Mouse (Mus musculus): Measurements from ENCODE around the gene Sarnp. TPM values are rescaled to one million over a fixed set of nuclear protein-coding genes. Genes with fewer than 3 reads are reported as not detected.
A peak's percentile ranks its signal among the peaks of the same experiment; 100 is the strongest.

Sarnp gene
- total RNA-seq, 2 experiments from 2014 or later: 35.6 to 39.7 TPM

DNA sequence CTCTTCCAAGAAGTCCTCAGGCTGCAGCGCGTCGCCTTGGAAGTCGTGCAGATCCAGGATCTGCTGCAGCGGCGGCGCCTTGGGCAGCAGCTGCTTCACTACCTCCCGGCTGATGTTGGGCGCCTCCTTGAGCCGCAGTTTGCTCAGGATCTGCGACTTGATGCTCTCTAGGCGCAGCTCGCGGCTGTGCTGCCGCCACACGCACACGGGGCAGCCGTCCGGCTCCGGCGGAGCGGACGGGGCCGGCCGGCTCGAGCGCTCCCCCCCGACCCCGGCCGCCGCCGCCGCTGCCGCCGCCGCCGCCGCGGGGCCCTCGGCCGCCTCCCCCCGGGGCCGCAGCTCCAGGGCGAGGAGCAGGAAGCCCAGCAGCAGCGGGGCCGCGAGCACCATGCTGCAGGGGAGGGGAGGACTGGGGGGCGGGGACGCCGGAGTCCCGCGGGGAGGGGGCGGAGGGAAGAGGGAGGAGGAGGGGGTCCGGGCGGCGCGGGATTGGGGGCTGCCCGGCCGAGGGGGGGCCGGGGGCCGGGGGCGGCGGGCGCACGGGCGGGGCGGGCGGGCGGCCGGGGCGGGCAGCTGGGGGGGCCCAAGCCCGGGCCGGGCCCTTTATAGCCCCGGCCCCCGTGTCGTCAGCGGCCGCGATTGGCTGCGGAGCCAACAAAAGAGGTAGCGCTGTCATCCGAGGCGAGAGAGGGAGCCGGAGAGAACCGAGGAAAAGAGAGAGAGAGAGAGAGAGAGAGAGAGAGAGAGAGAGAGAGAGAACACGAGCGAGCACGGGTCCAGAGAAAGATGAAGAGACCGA lies 74.4 kb downstream of the Sarnp start, which contains the start of gene Gdf11:
Gene Gdf11 (minus strand): TSS at position 423 of the 799 bp plus-strand sequence.
- peak; percentile 60 to 67 for DNase-seq

DNA sequence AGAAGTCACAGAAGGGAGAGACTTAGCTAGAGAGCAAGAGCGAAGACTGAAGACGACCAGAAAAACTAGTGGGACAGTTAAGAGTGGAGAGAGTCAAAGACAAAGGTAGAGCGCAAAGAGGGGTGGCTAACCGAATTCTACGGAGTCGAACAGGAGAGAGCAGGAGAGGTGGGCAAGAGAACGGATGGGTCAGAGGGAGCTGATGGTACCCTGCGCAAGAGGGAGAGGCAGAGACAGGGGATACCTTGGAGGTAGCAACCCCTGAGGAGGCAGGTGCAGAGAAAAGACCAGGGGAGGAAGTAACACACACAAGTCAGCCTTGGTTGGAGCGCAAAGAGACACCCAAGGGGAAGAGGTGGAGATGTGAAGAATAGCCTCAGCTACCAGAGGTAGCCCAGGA lies 75.1 kb downstream of the Sarnp start:
- peak in 1 of 2 experiments; percentile 29 for DNase-seq

DNA sequence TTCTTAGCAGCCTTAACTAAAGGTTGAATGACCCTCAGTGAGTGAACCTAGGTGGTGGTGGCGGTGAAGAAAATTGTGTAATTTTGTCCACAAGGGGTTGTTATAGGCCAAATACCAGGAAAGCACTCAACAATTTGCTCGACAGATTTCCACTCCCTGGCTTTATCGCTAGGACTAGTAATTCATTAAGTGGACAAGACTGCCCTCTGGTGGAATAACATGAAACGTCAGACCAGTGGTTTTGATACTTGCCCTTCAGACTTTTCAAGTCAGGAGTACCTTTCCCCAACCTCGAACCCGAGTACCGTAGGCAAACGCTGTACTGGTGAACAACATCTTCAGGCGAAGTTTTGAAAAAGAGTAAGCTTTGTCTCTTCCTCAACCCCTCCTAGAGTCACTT lies 78.3 kb downstream of the Sarnp start:
- peak; percentile 77 to 92 for DNase-seq

DNA sequence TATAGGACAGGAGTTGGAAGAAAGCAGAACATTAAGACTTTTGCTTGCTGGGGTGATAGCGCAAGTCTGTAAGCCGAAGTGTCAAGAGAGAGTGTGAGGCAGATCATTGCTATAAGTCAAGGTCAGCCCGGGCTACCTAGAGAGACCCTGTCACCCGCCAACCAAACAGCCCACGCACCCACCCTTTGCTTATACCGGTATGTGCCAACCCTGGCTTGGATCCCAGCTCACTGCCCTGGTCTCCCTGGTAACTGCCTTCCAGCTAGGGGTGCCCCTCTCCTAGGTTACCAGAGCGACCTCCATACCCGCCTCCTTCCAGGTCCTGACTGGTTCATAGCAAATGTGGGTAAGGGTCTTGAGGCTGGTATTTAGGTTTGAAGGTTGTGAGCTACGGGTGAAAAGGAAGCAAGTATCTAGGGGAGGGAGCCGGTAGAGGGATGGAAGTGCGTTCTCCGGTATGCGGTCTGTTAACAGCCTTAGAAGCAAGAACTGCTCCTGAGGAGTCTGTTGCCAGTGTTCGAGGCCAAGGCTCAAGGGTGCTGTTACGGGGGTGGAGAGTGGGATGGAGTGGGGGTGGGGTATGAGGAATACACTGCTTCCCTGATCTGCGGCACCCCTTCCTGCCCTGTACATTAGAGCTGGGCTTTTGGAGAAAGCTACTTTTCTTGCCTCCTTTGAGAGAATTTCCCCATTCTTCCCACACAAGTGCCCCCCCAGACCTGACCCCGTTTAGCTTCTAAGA lies 79.0 kb downstream of the Sarnp start:
- DNase-seq: no peak

DNA sequence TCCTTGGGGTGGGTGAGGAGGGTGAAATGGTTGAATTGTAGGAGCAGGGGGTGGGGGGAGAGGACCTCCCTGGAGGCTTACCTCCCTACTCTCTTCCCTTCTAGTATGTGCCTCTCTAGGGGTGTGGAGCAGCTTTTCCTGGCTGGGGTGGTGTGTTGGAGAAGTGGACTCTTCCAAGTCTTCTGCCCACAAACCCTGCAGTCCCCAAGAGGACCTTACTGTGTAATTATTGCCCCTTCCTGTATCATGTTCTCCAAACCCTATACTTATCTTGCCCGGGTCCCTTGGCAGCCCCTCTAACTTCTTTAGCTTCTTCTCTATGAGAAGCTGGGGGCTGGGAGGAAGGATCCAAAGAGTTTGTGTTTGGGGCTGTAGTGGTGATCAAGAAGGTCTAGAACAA lies 79.7 kb downstream of the Sarnp start:
- no peak for DNase-seq

DNA sequence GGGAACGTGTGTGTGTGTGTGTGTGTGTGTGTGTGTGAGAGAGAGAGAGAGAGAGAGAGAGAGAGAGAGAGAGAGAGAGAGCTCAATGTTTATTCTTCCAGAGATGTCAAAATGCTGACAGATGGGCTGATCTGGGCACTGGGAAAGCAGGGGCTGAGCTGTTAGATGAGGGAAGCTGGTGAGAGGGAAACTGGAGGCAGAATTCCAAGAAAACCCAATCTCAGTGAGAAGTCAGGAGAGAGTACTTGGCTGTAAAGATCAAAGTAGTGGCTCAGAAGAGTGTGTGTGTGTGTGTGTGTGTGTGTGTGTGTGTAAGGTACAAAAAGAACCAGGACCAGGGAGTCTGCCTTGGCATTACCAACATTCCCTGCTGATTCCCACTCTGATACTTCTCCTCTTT lies 80.4 kb downstream of the Sarnp start:
- DNase-seq: no peak

DNA sequence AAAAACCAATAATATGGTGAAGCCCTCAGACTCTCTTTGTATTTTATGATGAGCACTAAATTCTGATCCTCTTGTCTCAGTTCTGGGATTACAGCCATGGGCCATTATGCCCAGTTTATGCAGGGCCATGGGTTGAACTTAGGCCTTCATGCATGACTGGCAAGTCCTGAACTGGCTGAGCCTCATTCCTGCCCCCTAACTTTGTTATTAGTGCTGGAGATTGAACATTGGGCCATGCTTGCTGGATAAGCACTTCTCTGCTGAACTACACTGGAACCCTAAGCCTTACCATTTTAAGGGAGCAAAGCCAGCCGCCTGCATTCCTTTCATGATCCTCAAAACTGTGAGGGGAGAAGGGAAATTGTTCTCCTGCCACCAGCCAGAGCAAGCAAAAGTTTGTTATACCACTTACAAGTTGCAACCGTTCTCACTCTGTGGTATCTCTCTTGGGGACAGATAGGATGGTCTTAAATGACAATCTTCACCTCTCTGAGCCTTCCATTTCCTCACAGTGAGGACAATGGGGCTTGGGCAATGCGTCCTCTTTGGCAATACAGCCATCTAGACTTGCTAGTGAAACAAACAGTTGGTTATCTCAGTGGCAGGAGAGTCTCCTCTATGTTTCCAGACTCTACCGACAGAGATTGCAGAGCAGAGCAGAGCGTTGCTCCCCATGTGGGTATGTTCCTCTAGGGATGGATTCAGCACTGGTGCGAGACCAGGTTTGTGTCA lies 82.8 kb downstream of the Sarnp start:
- DNase-seq: no peak

DNA sequence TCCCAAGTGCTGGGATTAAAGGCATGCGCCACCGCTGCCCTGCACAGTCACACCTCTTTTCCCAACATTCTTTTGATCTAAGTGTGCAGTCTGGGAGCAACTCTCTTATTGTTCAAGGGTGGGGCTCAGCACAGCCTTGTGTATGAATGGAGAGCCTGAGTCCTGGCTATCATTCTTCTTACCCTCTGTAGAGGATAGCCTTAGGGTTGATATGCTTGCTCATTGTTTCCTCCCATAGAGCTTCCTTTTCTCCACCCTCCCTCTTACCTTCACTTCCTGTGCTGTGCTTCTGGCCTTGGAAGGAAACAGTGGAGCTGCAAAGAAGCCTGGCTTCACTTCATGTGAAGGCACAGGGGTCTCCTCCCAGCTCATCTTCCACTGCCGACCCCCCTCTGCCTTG lies 83.6 kb downstream of the Sarnp start, which contains the start of gene Cd63:
Gene Cd63 (plus strand): TSS at position 292 of the 400 bp plus-strand sequence.
- no peak for DNase-seq

DNA sequence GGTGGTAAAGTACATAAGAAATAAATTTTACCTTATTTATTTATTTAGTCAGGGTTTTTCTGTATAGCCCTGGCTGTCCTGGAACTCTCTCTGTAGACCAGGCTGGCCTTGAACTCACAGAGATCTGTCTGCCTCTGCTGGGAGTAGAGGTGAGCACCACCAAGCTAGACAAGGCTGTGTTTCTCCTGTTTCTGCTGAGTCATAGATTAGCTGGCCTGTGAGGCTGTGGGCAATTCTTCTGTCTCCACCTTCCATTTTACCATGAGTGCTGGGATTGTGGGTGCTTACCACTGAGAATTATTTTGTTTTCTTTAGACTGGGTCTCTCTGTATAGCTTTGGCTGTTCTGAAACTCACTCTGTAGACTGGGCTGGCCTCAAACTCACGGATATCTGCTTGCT lies 84.3 kb downstream of the Sarnp start:
- no peak for DNase-seq

DNA sequence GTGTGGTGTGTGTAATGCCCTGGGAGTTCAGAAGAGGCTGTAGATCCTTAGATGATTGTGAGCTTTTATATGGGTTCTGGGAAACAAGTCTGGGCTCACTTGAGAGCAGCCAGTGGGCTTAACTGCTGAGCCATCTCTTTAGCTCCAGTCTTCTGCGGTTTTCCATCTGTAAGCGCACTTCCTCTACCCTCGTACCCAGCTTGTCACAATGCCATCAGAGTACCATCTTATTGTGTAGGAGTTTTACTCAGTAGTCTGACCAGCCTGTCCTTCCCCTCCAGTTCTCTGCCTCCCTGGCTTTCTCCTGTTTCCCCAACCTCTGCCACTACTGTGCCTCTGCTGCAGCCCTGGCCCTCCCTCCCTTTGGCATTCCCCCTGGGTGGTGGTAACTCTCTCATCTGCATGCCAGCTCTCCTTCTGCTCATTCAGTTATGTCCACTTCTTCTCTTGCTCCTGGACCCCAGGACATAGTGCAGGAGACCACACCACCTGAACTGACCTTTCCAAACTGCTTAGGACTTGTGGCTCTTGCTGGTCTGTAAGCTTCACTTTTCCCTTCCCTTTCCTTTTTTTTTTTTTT lies 85.4 kb downstream of the Sarnp start:
- no peak for DNase-seq

DNA sequence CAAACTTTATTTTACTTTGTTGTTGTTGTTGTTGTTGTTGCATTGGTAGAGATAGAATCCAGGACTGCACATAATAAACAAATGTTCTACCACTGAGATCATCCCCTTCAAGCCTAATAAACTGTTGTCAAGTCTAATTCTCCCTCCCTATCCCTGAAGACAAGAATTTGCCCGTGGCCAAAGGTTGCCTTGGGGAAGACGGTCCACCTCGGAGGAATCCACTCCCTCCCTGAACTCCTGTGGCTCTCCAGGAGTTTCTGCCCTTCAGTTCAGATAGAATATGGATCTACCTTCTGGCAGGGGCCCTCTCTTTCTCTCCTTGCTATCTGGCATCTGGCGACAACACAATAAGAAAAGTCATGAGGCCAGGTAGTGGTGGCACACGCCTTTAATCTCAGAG lies 87.7 kb downstream of the Sarnp start:
- no peak for DNase-seq

DNA sequence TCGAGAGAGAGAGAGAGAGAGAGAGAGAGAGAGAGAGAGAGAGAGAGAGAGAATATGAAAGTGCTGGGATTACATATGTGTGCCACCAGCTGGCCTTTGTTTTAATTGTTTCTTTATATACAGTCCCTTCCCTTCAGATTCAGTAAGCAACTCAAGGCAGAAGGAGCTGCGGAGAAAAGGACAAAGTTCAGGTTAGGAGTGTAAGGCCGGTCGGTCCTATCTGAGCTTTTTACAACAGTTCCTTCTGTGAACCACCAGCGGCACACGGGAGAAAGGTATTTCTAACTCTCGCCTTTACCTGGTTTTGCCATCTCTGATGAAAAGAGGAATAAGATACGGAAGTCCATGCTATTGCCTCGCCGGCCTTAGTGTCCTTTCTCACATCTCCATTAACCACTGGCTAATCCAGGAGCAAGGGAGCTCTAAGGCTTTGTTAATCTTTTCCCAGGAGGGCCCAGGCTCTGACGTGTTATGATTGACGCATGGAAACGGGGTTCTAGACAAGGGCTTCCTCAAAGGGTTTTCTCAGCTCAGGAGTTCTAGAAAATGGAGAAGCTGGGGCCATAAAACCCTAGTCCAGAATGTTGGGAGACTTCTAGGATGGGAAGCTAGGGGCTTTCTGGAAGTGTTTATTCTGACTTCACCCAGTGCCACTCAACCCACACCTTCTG lies 91.8 kb downstream of the Sarnp start:
- DNase-seq: peak in 1 of 2 experiments; percentile 25

DNA sequence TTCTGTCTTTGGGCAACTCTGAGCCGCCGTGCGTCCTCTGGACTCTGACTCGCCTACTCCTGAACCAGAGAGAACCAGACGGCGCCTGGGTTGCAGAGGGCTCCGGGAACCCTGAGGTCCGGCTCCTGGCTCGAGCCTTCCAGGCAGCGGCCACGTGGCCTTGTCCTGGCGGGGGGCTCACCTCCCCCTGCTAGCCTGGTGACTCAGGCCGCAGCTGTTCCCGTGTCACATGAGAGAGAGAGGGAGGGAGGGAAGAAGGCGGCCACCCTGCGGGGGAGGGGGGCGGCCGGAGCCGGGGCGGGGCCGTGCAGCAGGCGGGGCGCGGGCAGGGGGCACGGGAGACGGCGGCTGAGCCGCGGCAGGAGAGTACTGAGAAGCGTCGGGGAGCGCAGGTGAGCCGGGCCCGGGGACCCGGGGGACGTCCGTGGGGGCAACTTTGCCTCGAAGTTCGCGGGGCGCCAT lies 92.5 kb downstream of the Sarnp start:
- DNase-seq: peak; percentile 86 to 93

DNA sequence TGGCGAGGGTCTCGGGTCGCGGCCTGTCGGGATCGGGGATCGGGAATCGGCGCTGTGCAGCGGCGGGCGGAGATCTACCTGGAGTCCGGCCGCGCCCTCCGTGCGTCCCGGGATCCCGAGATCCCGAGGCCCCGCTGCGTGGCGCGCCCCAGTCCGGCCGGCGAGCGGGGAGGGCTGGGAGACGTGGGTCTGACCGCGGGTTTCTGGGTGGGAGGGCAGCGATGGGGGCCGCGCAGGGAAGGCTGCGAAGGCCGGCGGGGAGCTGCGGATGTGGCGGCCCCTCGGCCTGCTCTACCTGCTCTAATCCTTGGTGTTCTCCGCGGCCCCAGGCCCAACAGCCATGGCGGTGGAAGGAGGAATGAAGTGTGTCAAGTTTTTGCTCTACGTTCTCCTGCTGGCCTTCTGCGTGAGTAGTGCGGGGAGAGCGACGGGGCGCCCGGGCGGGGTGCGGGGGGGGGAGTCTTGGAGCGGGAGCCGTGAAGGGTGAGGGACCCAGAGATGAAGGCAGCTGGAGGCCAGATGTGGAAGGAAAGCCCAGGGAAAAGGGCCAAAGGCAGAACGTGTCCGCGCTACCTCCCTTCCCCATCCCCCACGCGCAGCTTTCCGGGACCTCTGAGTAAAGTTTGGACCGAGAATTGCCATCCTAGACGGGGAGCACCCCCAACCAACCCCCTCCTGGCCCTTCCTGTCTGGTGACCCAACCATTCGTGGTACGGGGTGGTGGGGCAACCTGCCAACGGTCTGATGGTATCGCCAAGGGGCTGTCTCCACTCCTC lies 93.1 kb downstream of the Sarnp start:
- DNase-seq: peak; percentile 63 to 74

DNA sequence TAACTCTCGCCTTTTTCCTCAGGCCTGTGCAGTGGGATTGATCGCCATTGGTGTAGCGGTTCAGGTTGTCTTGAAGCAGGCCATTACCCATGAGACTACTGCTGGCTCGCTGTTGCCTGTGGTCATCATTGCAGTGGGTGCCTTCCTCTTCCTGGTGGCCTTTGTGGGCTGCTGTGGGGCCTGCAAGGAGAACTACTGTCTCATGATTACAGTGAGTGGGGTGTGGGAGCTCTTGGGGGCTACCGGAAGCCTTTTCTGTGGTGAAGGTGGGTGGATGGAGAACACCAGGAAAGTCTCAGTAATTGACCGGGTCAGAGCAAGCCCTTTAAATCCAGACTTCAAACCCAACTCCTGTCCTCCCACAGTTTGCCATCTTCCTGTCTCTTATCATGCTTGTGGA lies 94.3 kb downstream of the Sarnp start:
- no peak for DNase-seq

DNA sequence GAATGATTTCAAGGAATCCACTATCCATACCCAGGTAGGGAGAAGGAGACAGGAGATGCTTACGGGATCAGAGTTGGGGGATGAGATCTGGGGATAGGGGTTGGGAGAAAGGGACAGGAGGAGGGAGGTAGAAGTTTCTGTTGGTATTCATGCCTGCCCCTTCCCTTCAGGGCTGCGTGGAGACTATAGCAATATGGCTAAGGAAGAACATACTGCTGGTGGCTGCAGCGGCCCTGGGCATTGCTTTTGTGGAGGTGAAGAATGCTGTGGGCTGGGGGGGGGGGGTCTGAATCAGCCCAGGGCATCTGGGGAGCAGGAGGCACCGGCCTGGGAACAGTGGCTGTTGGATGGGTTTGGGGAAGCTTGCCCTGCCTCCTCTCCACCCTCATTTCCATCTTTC lies 95.1 kb downstream of the Sarnp start:
- no peak for DNase-seq

DNA sequence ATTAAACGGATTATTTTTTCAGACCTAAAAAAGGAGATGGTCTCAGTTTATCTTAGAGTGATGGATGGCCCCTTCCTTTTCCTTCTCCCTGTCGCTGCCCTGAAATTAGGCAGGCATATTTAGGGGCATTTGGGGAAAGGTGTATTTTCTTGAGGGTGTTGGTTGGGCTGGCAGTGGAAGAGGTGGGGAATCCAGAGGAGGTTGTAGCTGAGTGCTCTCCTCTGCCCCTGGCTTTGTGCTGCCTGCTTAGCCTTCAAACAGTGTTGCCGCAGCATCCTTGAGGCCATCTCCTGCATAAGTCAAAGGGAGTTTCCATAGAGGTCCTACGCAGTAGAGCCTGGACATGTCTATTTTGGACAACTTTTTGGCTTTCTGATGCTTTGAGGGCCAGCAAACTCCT lies 95.7 kb downstream of the Sarnp start:
- no peak for DNase-seq

DNA sequence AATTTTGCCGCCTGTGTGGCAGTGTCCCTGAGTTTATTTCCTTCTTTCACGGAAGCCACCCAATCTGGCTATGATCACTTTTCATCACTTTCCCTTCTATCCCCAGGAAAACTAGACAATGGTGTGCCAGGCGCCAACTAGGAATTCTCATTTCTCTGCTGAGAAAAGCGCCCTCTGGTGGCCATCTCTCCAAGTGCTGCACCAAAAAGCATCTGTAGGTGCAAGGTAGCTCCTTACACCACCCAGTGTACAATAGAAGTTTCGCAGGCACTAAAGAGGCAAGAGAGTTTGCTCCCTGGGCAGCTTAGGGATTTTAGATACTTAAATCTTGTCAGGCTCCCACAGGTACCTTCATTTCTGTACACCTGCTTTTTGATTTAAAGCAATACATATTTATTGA lies 96.1 kb downstream of the Sarnp start:
- peak; percentile 82 to 94 for DNase-seq

DNA sequence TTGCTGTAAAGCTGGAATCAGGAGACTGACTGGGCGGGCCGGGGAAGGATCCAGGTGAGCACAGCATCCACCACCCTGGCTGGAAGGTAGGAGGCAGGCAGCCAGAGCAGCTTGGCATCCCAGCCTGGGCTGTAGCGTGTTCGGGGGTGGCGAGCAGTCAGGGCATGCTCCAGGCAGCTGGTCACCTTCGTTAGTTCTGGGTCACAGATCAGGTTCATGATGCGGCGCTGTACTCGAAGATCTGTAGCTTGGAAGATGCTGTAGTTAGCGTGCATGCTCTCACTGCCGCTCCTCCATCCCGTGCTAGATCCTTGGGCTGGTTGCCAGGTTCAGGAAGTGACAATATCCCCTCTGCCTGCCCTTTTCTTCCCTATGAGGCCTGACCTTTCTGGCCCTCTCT lies 96.6 kb downstream of the Sarnp start:
- DNase-seq: no peak

DNA sequence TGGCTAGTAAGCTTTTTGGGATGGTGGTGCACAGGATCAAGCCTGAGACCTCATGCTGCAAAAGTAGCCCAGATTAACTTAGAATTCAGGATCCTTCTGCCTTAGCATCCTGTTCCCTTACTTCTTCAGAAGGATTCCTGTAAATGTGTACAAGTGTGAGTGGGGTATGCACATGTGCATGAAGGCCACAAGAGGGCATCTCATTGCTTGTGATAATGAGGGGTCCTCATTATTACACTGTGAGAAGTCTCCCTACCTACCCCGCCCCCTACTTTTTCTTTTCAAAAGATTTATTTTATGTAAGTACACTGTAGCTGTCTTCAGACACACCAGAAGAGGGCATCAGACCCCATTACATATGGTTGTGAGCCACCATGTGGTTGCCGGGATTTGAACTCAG lies 98.4 kb downstream of the Sarnp start:
- DNase-seq: no peak

DNA sequence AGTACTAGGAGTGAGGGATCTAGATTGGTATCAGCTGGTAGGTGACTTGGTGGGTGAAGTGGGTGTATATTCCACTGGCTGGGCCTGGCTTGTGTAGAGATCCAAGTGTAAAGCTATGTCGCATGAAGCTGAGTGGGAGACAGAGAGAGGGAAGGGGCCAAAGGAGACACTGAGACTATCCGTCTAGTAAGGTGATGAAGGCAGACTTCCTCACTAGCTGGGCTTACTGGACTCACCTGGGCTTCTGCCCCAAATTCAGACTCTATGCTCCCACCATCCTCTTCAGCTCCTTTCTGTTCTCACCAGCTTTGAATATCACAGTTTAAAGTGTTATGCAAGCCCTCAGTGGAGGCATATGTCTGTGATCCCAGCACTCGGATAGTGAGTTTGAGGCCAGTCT lies 99.5 kb downstream of the Sarnp start:
- DNase-seq: no peak

Measured in heart, adult 18-20 months (tissue).